Mouse (Mus musculus) lung, postnatal 10 days (tissue): ENCODE measurements around the gene Spata19.

ENCODE experiments used
- DNase-seq: peaks from one replicate; pipeline ENCODE4 v3.0.0; 2021

Spata19 gene

DNA sequence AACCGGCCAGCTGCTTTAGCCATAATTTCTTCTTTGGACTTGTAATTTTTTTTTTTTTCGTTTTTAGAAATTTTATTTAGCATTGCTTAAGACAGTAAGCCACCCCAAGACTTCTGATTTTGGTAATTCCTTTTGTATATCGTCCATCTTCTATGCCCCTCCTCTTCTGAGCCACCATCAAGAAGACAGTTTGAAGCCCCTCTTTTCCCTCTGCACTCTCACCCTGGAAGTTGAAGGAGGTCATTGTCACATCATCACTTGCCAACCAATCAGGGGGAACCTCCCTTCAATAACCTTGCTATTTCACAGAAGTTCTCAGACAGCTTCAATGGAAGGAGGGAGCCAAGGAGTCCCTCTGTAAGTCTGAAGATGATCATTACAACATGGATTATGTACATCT, at the start of gene Spata19:
Gene Spata19 (plus strand): TSS at position 301 of the 400 bp plus-strand sequence.
- no peak for DNase-seq

DNA sequence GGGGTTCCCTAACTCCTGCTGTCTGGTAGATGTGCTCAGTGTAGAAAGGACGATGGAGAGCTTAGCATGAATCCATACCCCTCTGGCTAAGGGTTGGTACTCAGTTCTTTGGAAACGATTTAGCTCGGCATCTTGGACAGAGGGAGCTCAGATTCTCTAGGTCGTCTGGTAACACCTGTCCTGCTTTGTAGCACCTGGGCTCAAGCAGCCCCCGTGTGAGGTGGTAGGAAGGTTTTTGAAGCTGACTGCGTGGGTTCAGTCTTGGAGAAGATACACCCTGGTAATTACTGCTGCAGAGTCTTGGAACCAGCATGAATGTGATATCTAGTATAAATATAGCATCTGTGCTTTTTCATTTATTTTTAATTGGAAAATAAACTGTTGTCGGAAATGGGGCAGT, 43.5 kb upstream of the Spata19 start:
- no peak for DNase-seq

DNA sequence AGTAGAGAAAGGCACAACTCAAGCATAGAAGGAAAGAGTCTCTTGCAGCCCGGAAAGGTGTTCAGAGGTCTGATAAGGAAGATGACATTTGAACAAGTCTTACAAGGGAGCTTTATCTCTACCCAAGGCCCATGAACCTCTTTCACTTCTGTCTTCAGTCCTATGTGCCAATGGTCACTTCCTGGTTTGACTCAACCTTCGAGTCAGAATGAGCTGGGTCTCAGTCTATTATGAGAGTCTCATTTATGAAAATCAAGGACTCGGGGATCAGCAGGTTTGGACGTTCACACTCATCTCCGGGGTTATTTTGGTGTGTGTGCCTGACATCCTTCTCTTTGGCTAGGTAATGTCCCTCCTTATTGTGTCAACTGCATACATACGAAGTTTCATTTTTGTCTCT, 38.7 kb upstream of the Spata19 start:
- no peak for DNase-seq

DNA sequence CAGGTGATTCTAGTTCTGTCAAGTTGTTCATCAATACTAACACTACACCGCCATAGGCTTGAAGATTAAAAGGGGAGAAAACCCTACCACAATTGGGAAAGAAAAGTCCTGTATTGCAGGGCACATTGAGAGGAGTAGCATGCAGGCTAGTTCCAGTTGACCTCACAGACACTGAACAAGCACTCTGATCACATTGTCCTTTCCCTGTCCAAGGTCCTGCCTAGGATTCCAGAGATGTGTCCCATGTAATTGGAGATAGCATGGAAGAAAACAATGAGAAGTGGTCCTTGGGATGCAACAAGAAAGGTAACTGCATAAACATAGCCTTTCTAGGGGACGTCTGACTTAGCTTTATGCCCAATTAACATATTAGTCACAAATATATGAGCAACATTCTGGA, 29.4 kb upstream of the Spata19 start:
- DNase-seq: no peak

DNA sequence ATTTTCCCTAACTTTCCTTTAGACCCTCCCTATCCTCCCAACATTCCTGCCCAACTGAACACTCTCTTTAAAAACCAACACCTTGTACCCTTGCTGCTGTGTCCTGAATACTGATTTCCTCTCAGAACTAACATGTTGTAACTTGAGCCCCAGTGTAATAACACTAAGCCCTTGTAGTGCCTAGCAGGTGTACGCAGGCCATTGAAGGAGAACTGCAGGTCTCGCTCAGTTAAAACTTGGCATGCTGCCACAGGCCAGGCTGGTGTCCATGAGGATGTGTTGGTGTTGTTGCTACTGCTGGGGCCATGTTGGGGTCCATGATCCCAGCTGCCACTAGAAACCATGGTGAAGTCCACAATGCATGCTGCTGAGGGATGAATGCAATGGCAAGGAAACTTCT, 27.5 kb upstream of the Spata19 start:
- DNase-seq: no peak

DNA sequence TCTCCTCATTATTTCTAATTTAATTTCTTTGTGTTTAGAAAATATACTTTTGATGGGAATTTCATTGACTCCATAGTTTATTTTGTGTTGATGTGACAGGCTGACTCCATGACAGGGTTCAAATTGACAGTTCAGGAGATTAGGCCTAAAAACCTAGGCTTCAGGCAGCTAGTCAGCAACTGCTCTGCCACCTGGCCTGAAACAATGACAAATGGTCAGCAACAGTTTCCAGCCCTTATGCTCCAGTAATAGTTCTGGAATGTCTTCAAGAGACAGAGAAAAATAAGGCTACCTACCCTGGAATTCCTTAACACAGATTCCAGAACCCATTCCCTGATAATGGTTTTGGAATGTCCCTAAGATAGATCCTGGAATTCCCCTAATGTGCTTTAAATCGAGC, 20.9 kb upstream of the Spata19 start:
- no peak for DNase-seq

DNA sequence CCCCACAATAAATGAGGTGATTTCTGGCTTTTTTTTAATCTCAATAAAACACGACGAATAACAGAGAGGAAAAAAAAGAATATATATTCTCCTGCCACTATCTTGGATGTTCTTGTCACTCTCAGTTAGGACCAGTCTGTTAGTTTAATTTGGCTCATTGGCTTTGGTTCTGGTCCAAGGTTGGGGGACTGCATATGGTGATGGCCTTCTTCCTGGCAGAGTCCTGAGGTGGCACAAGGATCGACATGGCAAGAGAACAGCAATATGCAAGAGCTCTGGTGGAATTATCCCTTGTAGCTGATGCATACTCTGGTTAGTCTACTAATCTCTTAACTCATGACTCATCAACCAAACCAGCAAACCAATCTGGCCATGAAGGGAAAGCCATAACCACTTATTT, 9.6 kb upstream of the Spata19 start:
- DNase-seq: no peak

DNA sequence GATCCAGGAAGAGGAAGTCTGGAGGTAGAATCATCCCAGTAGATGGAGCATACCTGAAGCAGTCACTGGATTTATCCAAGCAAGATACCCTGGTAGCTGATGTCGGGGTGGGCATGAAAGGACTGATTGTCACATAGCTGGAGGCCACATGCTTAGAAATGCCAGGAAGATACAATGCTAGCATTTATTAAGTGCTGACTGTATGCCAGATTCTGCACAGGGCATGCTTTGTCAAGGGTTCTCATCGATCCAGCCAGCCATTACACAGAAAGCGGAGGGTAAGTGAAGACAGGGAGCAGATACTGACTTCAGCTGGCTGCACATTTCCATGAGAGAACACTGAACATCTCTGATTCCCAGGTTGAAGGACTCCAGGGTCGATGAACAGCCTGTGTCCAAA, 4.6 kb downstream of the Spata19 start:
- no peak for DNase-seq

DNA sequence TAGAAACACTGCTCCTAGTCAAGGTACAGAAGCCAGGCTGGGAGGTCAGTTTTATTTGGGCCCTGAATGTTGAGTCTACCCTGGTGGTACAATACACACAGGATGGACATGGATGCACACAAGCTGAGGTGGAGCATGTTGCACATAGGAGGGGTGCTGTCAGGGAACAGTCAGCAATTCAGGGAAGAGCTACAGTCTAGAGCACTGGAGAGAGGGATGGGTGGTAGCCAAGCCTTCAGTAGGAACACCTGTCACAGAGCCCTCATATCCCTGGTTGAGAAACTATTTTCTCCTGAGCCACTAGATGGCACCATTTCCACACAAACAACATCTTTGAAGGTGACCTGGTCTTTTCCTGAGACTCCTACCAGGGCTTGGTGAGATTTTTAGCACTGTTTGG, 13.1 kb downstream of the Spata19 start:
- DNase-seq: peak; percentile 36

DNA sequence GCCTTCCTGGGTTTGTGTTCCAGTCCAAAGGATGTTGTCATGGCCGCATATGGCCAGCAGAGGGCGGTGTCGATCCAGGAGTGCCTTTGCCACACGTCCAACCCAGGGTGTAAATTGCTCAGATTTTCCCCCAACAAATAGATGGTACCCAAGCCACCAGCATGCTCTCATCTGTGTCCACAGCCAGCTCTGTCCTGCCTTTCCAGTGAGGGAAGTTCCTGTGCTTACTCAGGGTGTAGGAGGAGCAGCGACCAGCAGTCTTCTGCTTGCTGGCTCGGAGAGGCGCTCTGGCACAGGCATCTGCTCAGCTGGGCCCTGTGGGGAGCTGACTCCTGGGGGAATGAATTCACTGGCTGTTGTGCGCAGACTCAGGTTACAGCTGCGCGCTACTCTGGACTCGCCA, 17.5 kb downstream of the Spata19 start:
- DNase-seq: peak; percentile 68

DNA sequence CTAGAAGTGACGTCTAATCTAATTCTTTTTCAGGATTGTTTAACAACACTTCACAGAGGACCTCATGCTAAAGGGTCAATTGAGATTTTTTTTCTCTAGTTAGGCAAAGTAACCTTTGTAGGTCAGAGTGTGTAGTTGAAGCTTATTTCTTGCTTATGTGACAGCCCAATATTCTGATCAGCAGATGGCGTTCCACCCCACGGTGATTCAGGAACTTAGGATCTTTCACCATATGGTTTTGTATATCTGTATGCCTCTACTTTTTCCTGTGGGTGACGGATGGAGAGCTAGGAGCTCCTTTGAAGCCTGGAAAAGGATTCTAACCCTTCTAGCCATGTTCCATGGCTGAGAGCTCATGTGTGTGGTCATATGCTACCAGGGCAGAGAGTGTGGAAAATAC, 27.9 kb downstream of the Spata19 start:
- DNase-seq: no peak

- DNase-seq: no peak
Measured at GRCm38 (mm10) chr9:27428552-27428951, 32.0 kb downstream of the Spata19 start.

DNA sequence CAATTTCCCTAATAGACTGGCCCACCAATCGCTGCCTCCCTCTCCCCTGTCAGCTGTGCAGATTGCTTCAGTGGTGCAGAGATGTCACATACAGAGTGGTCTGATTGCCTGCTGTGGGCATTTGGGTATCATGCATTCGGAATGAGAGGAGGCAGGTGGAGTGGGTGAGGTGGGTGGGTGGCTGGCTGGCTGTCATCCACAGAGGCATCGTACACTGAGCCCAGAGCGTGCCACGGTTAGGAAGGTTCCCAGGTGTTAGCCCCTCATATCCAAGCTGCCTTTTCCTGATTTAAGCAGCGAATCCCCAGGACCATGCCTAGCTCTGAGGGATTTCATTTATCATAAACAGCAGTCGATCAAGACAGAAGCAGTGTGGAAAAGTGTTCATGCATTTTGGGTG, 36.7 kb downstream of the Spata19 start:
- DNase-seq: no peak

DNA sequence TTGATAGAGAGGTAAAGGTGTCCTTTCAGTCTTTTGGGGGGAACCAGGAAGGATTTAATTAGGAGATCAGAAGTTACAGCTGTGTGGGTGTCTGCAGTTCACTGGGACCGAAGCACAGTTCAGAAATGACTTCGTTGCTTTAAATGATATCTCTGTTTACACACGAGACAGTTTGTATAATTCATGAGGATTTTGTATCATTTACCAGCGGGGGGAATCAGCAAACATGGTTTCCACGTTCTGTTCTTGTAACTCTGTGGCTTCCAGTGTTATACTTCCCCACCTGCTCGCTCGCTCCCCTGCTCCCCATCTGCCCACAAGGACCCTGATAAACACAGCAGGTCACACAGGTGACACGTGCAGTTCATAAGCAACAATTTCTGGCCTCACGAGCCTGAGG, 39.3 kb downstream of the Spata19 start:
- no peak for DNase-seq

DNA sequence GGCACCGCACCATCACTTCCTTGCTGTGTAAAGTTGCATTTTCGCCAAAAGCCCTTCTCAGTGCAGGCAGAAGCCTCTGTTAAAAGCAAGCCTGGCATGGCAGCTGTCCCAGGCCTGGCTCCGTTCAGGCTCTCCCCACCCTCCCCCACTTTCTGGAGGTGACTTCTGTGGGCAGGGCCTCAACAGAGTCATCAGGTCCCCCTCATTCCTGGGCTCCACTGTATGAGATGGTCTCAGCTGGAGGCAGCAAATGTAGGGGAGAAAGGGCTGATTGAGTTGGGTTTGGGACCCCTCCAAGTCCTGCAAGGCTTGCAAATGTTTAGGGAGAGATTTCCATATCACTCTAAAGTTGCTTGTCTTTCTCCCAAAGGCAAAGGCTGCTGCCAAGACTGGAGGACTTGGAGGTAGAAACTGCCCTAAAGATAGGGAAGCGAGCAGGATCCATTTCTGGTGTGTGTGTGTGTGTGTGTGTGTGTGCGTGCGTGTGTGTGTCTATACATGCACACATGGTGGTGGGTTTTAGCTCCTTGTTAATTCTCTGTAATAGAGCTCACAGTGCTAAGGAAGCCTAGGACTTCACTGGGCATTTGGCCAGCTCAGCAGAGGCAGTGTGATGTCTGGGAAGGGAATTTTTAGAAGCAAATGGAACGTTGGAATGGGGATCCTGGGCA, 40.9 kb downstream of the Spata19 start:
- DNase-seq: peak; percentile 16

DNA sequence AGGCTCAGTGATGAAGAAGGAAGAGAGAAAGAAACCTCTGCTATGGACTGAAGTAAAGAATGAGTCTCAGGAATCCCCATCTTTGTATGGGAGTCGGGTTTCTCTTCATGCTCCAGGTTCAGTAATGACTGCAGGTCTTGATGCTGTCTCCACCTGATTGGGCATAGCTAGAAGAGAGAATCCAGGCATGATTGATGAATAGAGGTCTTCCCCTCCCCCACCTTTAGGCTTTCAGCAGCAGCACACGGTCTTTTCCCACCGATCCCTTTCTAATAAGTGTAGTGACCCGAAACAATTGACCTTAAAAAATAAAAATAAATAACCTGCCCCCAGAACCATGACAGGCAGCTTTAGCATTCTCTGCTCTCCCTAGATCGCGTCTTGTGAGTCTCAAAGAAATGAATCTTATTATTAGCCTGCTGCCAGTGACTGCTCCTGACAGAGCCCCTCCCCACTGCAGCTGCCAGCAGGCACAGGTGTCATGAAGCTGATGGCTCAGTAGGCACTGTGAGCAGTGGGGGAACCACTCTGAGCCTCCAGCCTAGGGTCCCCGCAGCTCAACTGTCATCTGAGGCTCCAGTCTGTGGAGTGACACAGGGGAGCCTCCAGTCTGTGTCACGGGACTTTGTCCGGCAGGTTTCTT, 53.3 kb downstream of the Spata19 start:
- DNase-seq: no peak
